Mouse (Mus musculus) MEL (cell line): ENCODE results near the gene Fmod. TPM values are rescaled to one million over a fixed set of nuclear protein-coding genes. Genes with fewer than 3 reads are reported as not detected.
A peak's percentile ranks its signal among the peaks of the same experiment; 100 is the strongest.

Experiments
- DNase-seq: peaks from one replicate; pipeline ENCODE4 v3.0.0; 2011; ENCODE audit warnings: low read depth, low spot score
- H3K27ac ChIP-seq: 2 replicates; pipeline ENCODE4 v1.5.1; 2012; ENCODE audit warnings: low read depth, mild to moderate bottlenecking, control low read depth, low read length, moderate library complexity; ENCODE audit not compliant: control insufficient read depth
- H3K27me3 ChIP-seq, 2 experiments: fragments of 150-350 bp in 1 of 2; sonication (generic) in 1 of 2; 2 replicates each; pipeline ENCODE4 v1.6.1; 2012; ENCODE audit warnings: low read length in 2 of 2, mild to moderate bottlenecking in 2 of 2, improper control_type of control experiment in 1 of 2, moderate library complexity in 1 of 2; ENCODE audit not compliant: insufficient read depth in 2 of 2, control insufficient read depth in 1 of 2
- H3K36me3 ChIP-seq, 2 experiments: 2 replicates each; pipeline ENCODE4 v1.6.1; 2012 to 2014; ENCODE audit warnings: low read length in 2 of 2, improper control_type of control experiment in 1 of 2, inconsistent platforms in 1 of 2, mild to moderate bottlenecking in 1 of 2; ENCODE audit not compliant: insufficient read depth in 2 of 2, control insufficient read depth in 1 of 2
- H3K4me1 ChIP-seq, 2 experiments: fragments of 150-350 bp in 1 of 2; sonication (generic) in 1 of 2; 2 replicates each; pipeline ENCODE4 v1.6.1; 2012; ENCODE audit warnings: low read length in 2 of 2, improper control_type of control experiment in 1 of 2, mild to moderate bottlenecking in 1 of 2; ENCODE audit not compliant: insufficient read depth in 2 of 2, control insufficient read depth in 1 of 2
- H3K4me3 ChIP-seq, 2 experiments: fragments of 150-350 bp in 1 of 2; sonication (generic) in 1 of 2; 2 replicates each; pipeline ENCODE4 v1.5.1; 2012; ENCODE audit warnings: low read depth in 2 of 2, low read length in 2 of 2, mild to moderate bottlenecking in 2 of 2, moderate library complexity in 2 of 2, control low read depth in 1 of 2, improper control_type of control experiment in 1 of 2; ENCODE audit not compliant: control insufficient read depth in 1 of 2, insufficient read depth in 1 of 2
- H3K79me2 ChIP-seq: 2 replicates; pipeline ENCODE4 v1.6.1; 2012; ENCODE audit warnings: mild to moderate bottlenecking, low read length, moderate library complexity; ENCODE audit not compliant: control insufficient read depth, poor library complexity, insufficient read depth
- H3K9ac ChIP-seq: 2 replicates; pipeline ENCODE4 v1.6.1; 2012; ENCODE audit warnings: low read depth, mild to moderate bottlenecking, control low read depth, low read length, moderate library complexity; ENCODE audit not compliant: control insufficient read depth, poor library complexity, severe bottlenecking
- H3K9me3 ChIP-seq: fragments of 150-350 bp; sonication (generic); replicated peaks from 2 replicates; pipeline ENCODE4 v1.6.1; 2012; ENCODE audit warnings: mild to moderate bottlenecking, low read length, improper control_type of control experiment, moderate library complexity; ENCODE audit not compliant: insufficient read depth
- CHD1 ChIP-seq: IDR thresholded peaks from 2 replicates; pipeline ENCODE4 v1.6.1; 2012; ENCODE audit warnings: low read depth, mild to moderate bottlenecking, inconsistent platforms, low read length, improper control_type of control experiment
- ETS1 ChIP-seq: IDR thresholded peaks from 2 replicates; pipeline ENCODE4 v1.6.1; 2012; ENCODE audit warnings: low read depth, mild to moderate bottlenecking, inconsistent platforms, low read length, improper control_type of control experiment, moderate library complexity
- GATA1 ChIP-seq: IDR thresholded peaks from 2 replicates; pipeline ENCODE4 v1.6.1; 2011; ENCODE audit warnings: low read depth, low read length, improper control_type of control experiment
- KAT2A ChIP-seq: conservative IDR thresholded peaks from 2 replicates; pipeline ENCODE4 v1.6.1; 2012; ENCODE audit warnings: low read depth, low read length, improper control_type of control experiment, inconsistent platforms
- MAZ ChIP-seq: IDR thresholded peaks from 2 replicates; pipeline ENCODE4 v1.6.1; 2012; ENCODE audit warnings: low read depth, mild to moderate bottlenecking, inconsistent platforms, low read length, improper control_type of control experiment
- MEF2A ChIP-seq: IDR thresholded peaks from 2 replicates; pipeline ENCODE4 v1.6.1; 2014; ENCODE audit warnings: low read depth, mild to moderate bottlenecking, inconsistent platforms, low read length, improper control_type of control experiment; ENCODE audit not compliant: poor library complexity, insufficient replicate concordance, severe bottlenecking; ENCODE audit errors: extremely low read depth
- MYB ChIP-seq: IDR thresholded peaks from 2 replicates; pipeline ENCODE4 v1.6.1; 2011; ENCODE audit warnings: mild to moderate bottlenecking, low read depth, low read length, improper control_type of control experiment
- MYC ChIP-seq: IDR thresholded peaks from 2 replicates; pipeline ENCODE4 v1.6.1; 2011; ENCODE audit warnings: low read depth, mild to moderate bottlenecking, low read length, improper control_type of control experiment, moderate library complexity
- POLR2A ChIP-seq, 2 experiments: IDR thresholded peaks; 2 replicates each; pipeline ENCODE4 v1.6.1; 2011 to 2012; ENCODE audit warnings: low read length in 2 of 2, mild to moderate bottlenecking in 2 of 2, control low read depth in 1 of 2, improper control_type of control experiment in 1 of 2, low read depth in 1 of 2, moderate library complexity in 1 of 2; ENCODE audit not compliant: control insufficient read depth in 1 of 2, insufficient read depth in 1 of 2, poor library complexity in 1 of 2
- POLR2AphosphoS2 ChIP-seq: IDR thresholded peaks from 2 replicates; pipeline ENCODE4 v1.6.1; 2011; ENCODE audit warnings: low read length, improper control_type of control experiment
- SIN3A ChIP-seq: IDR thresholded peaks from 2 replicates; pipeline ENCODE4 v1.6.1; 2012; ENCODE audit warnings: low read length, improper control_type of control experiment, inconsistent platforms
- SMC3 ChIP-seq: IDR thresholded peaks from 2 replicates; pipeline ENCODE4 v1.6.1; 2011; ENCODE audit warnings: low read depth, low read length, improper control_type of control experiment
- ZKSCAN1 ChIP-seq: IDR thresholded peaks from 2 replicates; pipeline ENCODE4 v1.6.1; 2012; ENCODE audit warnings: low read depth, mild to moderate bottlenecking, inconsistent platforms, low read length, improper control_type of control experiment, moderate library complexity
- ZMIZ1 ChIP-seq: IDR thresholded peaks from 2 replicates; pipeline ENCODE4 v1.6.1; 2012; ENCODE audit warnings: low read depth, mild to moderate bottlenecking, inconsistent platforms, low read length, improper control_type of control experiment, moderate library complexity
- polyA plus RNA-seq, 2 experiments: library from polyadenylated mRNA; stranded (reverse) in 1 of 2; unstranded in 1 of 2; fragments of >175 nt in 1 of 2; fragments of >200 nt in 1 of 2; gene quantifications; 2 replicates each; pipeline versions ENCODE4 v1.2.1 to v1.2.4; 2012; ENCODE audit warnings: low replicate concordance in 2 of 2, low read depth in 1 of 2; ENCODE audit not compliant: insufficient read length in 2 of 2, insufficient read depth in 1 of 2, missing spikeins in 1 of 2
- total RNA-seq: library from RNA; depleted of rRNA; stranded (reverse); fragments of 300-350 nt; gene quantifications from 2 replicates; pipeline ENCODE4 v1.2.3, GENCODE M21; 2012

Gene Fmod
- total and polyA plus RNA-seq, 3 experiments = not detected

DNA sequence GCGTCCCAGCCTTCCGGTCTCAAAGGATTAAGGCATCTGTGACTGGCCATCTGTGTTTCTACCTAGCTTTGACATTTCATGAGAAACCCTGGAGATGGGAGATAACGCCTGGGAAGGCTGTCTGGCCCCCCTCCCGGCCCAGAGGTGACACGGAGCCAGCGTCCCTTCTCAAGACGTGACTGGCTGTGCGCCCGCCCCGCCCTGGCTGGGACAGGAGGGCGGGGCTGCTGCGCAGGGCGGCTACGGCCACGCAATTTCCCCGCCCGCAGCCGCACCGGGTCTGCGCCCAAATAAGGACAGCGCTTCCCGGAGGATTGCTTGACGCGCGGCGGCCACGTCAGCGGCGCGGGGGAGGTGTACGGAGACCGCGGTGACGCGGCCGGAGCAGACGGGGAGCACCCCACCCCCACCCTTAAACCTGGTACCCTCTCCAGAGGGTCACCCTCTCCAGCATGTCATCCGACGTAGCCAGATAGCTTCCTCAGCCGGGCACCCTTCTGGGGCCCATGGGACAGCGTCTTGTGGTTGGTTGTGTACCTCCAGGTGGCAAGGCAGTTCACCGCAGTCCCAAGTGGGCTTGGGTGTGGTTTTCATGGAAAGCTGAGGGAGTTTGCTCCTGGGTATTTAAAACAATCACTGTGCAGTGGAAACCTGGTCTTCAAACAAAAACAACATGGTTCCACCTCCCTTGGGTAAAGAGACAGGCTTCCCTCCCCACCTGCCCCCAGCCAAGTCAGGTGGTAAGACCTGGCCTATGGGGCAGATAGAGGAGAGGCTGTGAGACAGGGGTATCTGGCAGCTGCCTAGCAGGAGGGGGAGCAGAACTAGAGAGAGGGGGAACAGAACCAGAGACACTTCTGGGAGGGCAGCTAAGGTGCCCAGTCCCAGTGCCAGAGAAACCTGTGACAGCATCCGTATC lies 56.1 kb downstream of the Fmod start (continued):
- 0 out of 2 replicates have a peak, but pooled peaks have one; percentile 57 for TF ChIP-seq ZMIZ1
- TF ChIP-seq ETS1 = peak; percentile 83
- peak; percentile 58; the same call in 1 of the 2 replicates for TF ChIP-seq SIN3A
- no peak for TF ChIP-seq CHD1
- 0 out of 2 replicates have a peak, but pooled peaks have one; percentile 42 for TF ChIP-seq MYC
- TF ChIP-seq POLR2AphosphoS2 = no peak
- TF ChIP-seq, all 39 proteins: peak for 18

DNA sequence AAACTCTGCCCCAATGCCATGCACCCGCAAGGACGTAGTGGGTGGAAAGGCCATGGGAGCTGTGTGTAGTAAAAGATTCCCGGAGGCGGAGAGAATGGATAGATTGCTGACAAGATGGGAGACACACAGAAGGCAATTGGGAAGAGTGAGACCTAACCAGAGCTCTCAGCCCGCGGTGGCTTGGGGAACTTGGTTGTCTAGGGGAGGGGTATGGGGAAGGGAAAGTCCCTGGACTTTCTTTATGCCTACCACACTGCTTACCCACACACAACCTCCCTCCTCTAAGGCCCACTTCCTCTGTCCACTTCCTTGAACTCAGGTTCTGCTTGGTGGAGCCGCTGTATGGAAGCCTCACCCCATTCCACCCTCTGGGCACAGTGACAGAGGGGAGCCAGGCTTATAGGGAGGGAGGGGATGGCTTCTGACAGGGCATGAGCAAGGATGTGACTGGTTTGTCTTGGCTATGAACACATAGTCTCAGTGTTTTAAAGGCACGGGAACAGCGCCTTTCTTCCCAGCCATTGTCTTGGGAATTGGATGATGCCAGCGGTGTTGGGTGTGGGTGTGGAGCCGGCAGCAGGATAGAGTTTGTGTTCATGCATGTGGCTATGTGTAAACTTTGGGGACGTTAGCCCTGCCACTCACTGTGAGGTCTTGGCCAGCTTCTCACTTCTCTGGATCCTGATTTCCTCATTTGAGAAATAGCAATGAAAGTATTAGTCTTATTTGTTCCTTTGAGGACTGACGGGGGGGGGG lies 56.9 kb downstream of the Fmod start:
- Histone ChIP-seq H3K4me3 (peak overlapping the region; percentile 58 to 74; a peak in 3 of 4 replicates), H3K27me3 (no peaks in the 10 kb centered on the region), H3K27ac (peak overlapping the region; percentile 79), H3K9ac (peak overlapping the region; percentile 74), H3K79me2 (no peaks in the 10 kb centered on the region; the same call in 1 of the 2 replicates), H3K36me3 (peaks cover 0 to 37% of the 10 kb centered on the region in 2 experiments; a peak in 2 of 4 replicates), H3K4me1 (peaks cover 9 to 62% of the 10 kb centered on the region in 2 experiments), H3K9me3 (no peaks in the 10 kb centered on the region)
- peak; percentile 46 for DNase-seq
- no peak for TF ChIP-seq MYB
- TF ChIP-seq CHD1 = no peak
- TF ChIP-seq POLR2A (IDR thresholded peaks at IDR 0.05; ENCODE audit: control insufficient read depth in 1 of 2, insufficient read depth in 1 of 2, low read depth in 1 of 2, low read length in 2 of 2, poor library complexity in 1 of 2) = no peak
- no peak for TF ChIP-seq MAZ
- TF ChIP-seq ZKSCAN1 = no peak
- TF ChIP-seq SIN3A = no peak
- no peak for TF ChIP-seq ZMIZ1
- no peak for TF ChIP-seq SMC3
- TF ChIP-seq KAT2A = no peak
- no peak for TF ChIP-seq GATA1
- TF ChIP-seq MEF2A = no peak
